Mouse (Mus musculus) left cerebral cortex, postnatal 36 days (tissue): ENCODE results near the gene Fbxw24. TPM values are rescaled to one million over a fixed set of nuclear protein-coding genes. Genes with fewer than 3 reads are reported as not detected.
"Not testable (repeated sequence)": the region's sequence is repeated elsewhere in the genome, so short reads cannot be mapped to it uniquely, and the experiment has no call there.

Experiments used
- DNase-seq, 2 experiments: peaks; one replicate each; pipeline ENCODE4 v3.0.0; 2021 to 2022; ENCODE audit warnings: low spot score in 2 of 2, mixed read lengths in 1 of 2
- intact Hi-C: fragments of 180-260 bp; cut with DNase I; formaldehyde crosslinking; loops from one replicate; pipeline ENCODE4 v1.15.1; 2025
- total RNA-seq, 2 experiments: library from RNA; stranded (reverse); gene quantifications; 2 replicates each; pipeline ENCODE4 v1.2.3; 2021

Gene Fbxw24
- not detected for total RNA-seq

GRCm38 (mm10) chr9:109625957-109626356 is at the start of gene Fbxw24:
Gene Fbxw24, minus strand, starts transcription at chr9:109626057.
- intact Hi-C loops, DNase-seq: not testable (repeated sequence)

- intact Hi-C loops, DNase-seq: not testable (repeated sequence)
These were observed 38.7 kb upstream of the Fbxw24 start, which contains the start of gene Fbxw25 for GRCm38 (mm10) chr9:109664552-109664951. Gene Fbxw25, minus strand, starts transcription at chr9:109664652.

- DNase-seq = peak; percentile 5 to 17
These were observed 19.0 kb downstream of the Fbxw24 start for GRCm38 (mm10) chr9:109606837-109607236.

GRCm38 (mm10) chr9:109602128-109602527 is 23.7 kb downstream of the Fbxw24 start:
- DNase-seq, intact Hi-C loops: not testable (repeated sequence)

More at GRCm38 (mm10) chr9:109606837-109607236, 19.0 kb downstream of the Fbxw24 start:
- intact Hi-C loops = not testable (repeated sequence)

- intact Hi-C loops = no loop called here
- DNase-seq = no peak
These were observed 28.6 kb downstream of the Fbxw24 start for GRCm38 (mm10) chr9:109597226-109597625.

- no peak for DNase-seq
- intact Hi-C loops = no loop called here
These were observed 31.0 kb downstream of the Fbxw24 start for GRCm38 (mm10) chr9:109594866-109595265.

GRCm38 (mm10) chr9:109568162-109568561 is 57.7 kb downstream of the Fbxw24 start, which contains the start of gene Fbxw15:
Gene Fbxw15, minus strand, starts transcription at chr9:109568262.
- intact Hi-C loops, DNase-seq: not testable (repeated sequence)

- intact Hi-C loops = no loop called here
- no peak for DNase-seq
These were observed 60.3 kb downstream of the Fbxw24 start for GRCm38 (mm10) chr9:109565546-109565945.

GRCm38 (mm10) chr9:109562106-109562505 is 63.8 kb downstream of the Fbxw24 start:
- DNase-seq = not testable (repeated sequence)

GRCm38 (mm10) chr9:109552483-109552882 is 73.4 kb downstream of the Fbxw24 start:
- intact Hi-C loops = no loop called here
- no peak for DNase-seq

More at GRCm38 (mm10) chr9:109562106-109562505, 63.8 kb downstream of the Fbxw24 start:
- intact Hi-C loops = not testable (repeated sequence)

Other genes with a start within 250 kb of the Fbxw24 start
- gene Fbxw22, start 221.8 kb downstream of the Fbxw24 start, total RNA-seq = not detected
- not detected for gene Fbxw16, start 176.9 kb downstream of the Fbxw24 start, total RNA-seq
- gene Fbxw19, start 130.2 kb downstream of the Fbxw24 start, total RNA-seq = not detected
- not detected for gene Fbxw15, start 57.8 kb downstream of the Fbxw24 start, total RNA-seq
- gene Fbxw25, start 38.6 kb upstream of the Fbxw24 start, total RNA-seq = not detected
- gene Fbxw18, start 76.6 kb upstream of the Fbxw24 start, total RNA-seq = not detected
- gene Fbxw26, start 120.0 kb upstream of the Fbxw24 start, total RNA-seq = not detected
- gene Fbxw27, start 164.6 kb upstream of the Fbxw24 start, total RNA-seq = not detected
- gene Spink8, start 186.2 kb upstream of the Fbxw24 start, total RNA-seq = 1 to 10 TPM in 1 of 2 experiments, not detected in 1; 5.7 TPM
- gene Nme6, start 206.7 kb upstream of the Fbxw24 start, total RNA-seq = 1 to 10 TPM; 8.0 to 9.5 TPM
- gene Camp, start 223.6 kb upstream of the Fbxw24 start, total RNA-seq = not detected
- 1 to 10 TPM; 4.6 to 5.0 TPM for gene Cdc25a, start 249.5 kb upstream of the Fbxw24 start, total RNA-seq